Mouse (Mus musculus) ovary, postnatal 10 days (tissue): ENCODE data around the gene Kcnq4.

Experiments
- DNase-seq: peaks from one replicate; pipeline ENCODE4 v3.0.0; 2022; ENCODE audit warnings: low spot score

Kcnq4 gene

GRCm38 (mm10) chr4:120725516-120726090 lies 22.8 kb downstream of the Kcnq4 start:
- DNase-seq = peak; percentile 31

GRCm38 (mm10) chr4:120721574-120721973 lies 26.8 kb downstream of the Kcnq4 start:
- DNase-seq = no peak

DNA sequence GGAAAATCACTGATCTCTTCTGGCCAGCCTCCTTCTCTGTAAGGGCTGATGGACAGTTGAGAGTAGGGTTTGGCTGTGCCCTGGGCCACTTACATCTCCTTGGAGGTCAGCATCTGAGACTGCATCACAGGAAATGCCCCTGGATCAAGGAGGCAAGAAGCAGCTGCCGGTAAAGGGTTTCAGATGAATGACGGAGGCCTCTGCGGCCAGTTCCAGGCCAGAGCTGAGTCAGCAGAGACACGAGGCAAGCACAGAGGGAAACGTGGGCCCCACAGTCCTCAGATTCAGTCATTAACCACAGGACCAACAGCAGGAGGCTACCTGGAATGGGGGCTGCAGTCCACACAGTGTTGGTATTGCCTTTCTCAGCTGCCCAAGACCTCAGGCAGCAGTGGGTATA lies 29.3 kb downstream of the Kcnq4 start:
- no peak for DNase-seq

- DNase-seq = no peak
Measured at GRCm38 (mm10) chr4:120717591-120717990, 30.8 kb downstream of the Kcnq4 start.

DNA sequence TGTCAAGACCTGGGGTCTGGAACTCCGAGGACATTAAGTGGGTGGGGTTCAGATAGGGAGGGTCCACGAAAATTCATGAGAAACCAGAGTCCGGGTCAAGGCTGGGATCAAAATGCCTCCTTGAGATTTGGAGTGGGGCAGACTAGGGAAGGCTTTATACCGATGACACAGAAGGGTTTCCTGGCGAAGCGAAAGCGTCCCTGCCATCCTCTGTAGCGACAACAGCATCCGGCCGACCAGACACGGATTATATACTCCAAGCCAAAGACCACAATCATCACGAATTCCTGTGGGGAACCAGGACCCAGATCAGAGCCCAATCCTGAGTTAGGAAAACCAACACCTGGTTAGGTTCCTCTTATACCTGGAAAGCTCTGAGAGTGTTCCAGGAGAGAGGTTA lies 31.6 kb downstream of the Kcnq4 start:
- DNase-seq = no peak

- no peak for DNase-seq
Measured at GRCm38 (mm10) chr4:120716141-120716571, 32.3 kb downstream of the Kcnq4 start.

GRCm38 (mm10) chr4:120713856-120714497 lies 34.4 kb downstream of the Kcnq4 start:
- no peak for DNase-seq

DNA sequence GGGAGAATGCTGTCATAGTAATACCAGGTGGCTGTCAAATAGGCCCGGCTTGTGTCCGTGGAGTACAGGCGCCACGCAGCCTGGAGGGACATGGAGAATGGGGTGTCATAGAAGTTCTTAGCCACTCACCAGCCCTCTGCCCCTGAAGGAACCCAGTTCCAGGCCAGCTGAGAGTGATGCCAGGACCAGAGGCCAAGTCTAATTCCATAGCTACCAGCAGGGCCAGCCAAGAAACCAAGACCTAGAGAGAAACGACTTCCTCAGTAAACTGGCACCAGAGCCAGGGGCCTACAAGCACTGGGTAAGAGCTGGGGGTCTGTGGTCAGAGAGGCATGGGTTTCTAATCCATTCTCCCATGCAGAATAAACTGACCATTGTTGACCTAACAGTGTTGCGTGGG lies 35.4 kb downstream of the Kcnq4 start:
- DNase-seq = no peak

DNA sequence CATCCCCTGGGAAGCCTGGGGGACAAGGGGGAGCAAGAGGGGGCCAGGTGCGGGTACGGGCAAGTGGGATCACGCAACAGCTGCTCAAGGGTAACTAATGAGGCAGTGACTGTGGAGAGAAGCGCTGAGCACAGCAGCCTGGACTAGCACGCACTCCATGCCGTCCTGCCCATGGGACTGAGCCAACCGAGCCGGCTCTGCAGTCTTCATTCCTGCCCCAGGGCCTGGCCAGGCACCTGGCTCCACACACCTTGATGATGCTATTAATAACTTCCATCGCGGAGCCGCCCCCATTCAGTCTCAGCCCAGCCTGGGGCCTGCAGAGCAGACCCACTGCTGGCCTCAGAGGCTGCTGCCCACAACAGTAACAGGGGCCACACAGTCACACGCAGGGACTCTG lies 36.2 kb downstream of the Kcnq4 start:
- no peak for DNase-seq

DNA sequence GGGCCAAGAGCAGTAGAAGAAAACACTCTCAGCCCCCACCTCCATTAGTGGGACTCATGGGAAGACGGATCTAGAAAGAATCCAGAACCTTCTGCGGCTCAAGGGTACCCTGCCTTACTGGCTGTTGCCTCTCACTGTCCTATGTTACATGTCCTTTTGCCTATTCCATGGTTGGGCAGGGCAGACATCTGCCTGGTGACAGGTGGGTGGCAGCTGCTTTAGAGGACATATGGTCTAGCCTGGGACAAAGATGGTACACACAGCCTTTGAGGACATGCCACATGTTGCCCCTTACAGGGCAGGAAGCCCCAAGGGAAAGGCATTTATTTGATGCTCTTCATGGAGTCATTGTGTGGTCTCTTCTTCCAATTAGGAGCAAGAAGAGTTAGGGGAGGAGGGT lies 45.9 kb downstream of the Kcnq4 start:
- DNase-seq = no peak

- no peak for DNase-seq
Measured at GRCm38 (mm10) chr4:120702056-120702455, 46.4 kb downstream of the Kcnq4 start.

DNA sequence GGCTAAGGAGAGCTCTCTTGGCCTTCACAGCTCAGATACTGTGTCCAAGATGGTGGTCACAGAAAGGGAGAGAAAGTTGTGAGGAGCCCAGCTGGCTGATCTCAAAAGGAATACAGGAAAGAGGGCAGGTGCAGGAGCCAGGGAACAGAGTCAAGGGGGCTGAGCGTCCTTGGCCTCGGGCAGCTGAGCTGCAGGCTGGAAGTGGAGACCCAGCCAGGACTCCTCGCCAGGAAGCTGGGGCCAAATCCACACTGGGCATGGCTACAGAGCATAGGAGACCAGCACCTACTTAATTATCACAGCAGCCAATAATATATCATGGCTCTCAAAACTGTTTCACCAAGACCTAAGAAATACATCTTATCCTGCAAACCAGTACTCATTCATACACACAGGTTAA lies 47.2 kb downstream of the Kcnq4 start:
- no peak for DNase-seq

- no peak for DNase-seq
Measured at GRCm38 (mm10) chr4:120697799-120698484, 50.5 kb downstream of the Kcnq4 start.

DNA sequence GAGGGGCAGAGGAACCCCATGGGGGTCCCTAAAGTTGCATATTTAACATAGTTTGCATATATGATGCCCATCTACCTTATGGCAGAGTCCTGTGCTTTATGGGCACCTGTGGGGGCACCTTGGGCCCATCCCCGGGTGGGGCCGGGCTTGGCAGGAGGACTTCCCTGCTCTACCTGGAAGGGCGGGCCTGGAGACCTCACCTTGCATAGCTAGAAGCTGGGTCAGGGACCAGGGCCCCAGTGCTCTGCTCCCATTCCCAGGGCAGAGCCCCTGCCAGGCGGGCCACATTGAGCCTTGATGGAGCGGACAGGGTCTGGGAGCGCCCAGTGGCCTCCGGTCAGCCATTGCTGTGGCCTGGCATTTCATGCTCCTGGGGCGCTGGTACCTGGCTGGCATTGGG lies 51.1 kb downstream of the Kcnq4 start:
- DNase-seq = no peak

DNA sequence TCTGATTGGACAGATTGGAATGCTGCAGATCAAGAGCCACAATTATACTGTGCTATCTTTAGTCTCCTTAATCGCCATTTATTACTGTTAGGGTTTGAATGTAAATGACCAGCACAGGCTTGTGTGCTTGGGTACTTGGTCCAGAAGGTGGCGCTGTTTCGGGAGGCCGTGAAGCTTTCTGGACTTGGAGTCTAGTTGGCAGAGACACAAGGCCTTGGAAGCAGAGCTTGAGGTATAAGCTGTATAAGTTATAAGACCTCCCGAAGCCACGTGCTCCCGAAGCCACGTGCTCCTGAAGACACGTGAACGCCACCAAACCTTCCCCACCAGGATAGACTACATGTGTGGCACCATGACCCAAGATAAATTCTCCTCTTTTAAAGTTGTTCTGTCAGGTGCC lies 55.7 kb downstream of the Kcnq4 start:
- no peak for DNase-seq

GRCm38 (mm10) chr4:120689317-120689716 lies 59.1 kb downstream of the Kcnq4 start:
- no peak for DNase-seq

- DNase-seq = no peak
Measured at GRCm38 (mm10) chr4:120687282-120687681, 61.1 kb downstream of the Kcnq4 start.

DNA sequence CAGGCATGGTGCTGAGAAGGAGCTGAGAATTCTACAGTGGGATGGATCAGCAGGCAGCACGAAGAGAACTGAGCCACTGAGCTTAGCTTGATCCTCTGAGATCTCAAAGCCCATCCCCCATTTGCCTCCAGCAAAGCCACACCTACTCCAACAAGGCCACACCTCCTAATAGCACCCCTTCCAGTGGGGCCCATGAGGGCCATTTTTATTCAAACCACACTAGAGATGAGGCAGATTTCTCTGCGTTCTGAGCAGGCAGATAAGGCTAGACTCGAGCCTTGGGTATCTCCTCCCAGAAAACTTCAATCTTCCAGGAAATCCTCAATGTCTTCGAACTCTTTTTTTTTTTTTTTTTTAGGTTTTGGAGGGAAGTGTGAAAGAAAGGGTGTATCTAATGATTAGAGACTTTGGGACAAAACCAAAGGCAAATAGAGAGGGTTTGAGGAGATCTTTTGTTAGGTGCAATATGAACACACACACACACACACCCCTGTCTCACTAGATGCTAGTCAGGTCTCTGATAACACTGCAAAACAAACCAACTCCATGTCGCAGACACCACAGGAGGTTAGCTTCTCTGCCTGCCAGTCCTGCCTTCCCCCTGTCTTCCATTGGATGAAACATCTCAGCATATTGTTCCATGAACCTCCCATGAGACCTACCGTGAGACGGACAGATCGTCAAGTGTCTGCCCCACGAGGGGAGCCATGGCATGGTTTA lies 65.0 kb downstream of the Kcnq4 start:
- DNase-seq = no peak

GRCm38 (mm10) chr4:120682168-120682567 lies 66.2 kb downstream of the Kcnq4 start:
- DNase-seq = no peak

DNA sequence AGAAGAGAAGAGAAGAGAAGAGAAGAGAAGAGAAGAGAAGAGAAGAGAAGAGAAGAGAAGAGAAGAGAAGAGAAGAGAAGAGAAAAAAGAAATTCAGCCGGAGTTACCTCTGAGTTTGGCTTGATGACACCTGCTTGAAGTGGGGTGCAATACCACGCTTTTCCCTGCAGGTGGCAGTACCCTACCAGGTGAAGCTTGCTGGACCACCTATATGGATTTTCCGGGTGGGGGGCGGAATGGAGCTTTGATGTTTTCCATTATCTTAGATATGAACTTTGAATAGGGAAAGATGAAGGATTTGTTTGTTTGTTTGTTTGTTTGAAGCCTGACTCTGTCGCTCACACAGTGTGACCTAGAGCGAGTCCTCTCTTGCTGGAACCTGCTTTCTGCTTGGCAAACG lies 67.5 kb downstream of the Kcnq4 start:
- DNase-seq = no peak

- no peak for DNase-seq
Measured at GRCm38 (mm10) chr4:120675640-120676039, 72.8 kb downstream of the Kcnq4 start.

DNA sequence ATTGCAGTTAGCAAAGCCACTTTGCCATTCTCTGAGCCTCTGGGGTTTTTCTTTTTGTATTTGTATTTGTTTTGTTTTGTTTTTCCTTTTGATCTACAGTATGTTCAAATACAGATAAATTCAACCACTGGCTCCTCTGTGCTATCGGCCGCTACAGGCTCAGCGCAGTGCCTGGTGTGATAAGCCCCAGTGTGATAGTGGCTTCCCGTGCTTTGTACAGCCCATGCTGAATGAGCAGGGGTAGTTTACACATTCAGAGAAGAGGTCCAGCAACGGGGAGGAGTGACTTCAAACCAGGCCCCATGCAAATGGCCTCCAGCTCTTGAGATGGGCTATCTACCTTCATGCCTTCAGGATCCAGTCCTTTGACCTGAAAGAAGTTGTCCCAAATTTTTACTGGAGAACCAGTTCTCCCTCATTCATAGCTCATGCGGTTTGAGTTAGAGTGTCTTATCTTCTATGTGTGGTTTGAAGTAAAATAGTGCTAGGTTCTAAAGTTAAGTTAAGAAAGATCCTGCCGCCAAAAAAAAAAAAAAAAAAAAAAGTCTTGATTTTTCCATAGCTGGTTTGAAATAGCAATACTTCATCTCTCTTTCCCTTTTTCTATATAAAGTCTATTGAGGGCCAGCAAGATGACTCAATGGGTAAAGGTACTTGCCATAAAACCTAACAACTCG lies 73.5 kb downstream of the Kcnq4 start:
- DNase-seq = no peak
